ENCODE assay signal across 8 mouse cellular contexts in the genomic region with DNA sequence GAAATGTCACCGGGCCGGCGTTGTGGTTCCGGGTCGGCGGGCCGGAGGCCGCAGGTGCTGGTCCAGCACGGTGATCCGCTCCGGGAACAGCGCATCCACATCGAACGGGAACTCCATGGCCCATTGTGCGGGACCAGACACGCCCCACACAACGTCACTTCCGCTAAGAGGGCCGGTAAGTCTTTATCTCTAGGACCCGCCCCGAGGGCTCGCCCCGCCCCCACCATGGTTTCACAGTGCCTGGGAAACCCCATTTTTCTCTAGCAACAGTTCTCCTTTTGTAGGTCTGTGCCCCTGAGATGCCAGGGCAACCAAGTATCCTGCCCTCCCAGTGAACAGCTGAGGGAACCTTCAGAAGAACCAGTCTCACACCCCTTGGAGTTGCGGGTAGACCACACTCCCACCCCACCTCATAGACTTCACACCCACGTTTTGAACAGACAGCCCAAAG. TPM values are rescaled to one million over a fixed set of nuclear protein-coding genes. Genes with fewer than 3 reads are reported as not detected.
DNase-seq lines count a peak whose midpoint lies in the region; ATAC-seq lines count a peak whose summit lies in the region.

A gene (minus strand): TSS at position 157 of the 451 bp plus-strand sequence.

- peak within 1 kb of the TSS; percentile 73 for H3K4me2 ChIP-seq in hindbrain, embryonic 15.5 days

- H3K4me3 ChIP-seq in hindbrain, embryonic 15.5 days: peak within 1 kb of the TSS; percentile 67

- peak within 1 kb of the TSS; percentile 91 for H3K27ac ChIP-seq in hindbrain, embryonic 15.5 days (replicated peaks)

- H3K4me1 ChIP-seq in hindbrain, embryonic 15.5 days (replicated peaks): peaks cover 22% of the 10 kb centered on the region

- no peaks in the 10 kb centered on the region for H3K9me3 ChIP-seq in hindbrain, embryonic 15.5 days

- no peaks in the 10 kb centered on the region for H3K27me3 ChIP-seq in hindbrain, embryonic 15.5 days

- 2% methylated on average over 25 of the region's 25 CpGs for WGBS in hindbrain, embryonic 15.5 days

- peak within 1 kb of the TSS; percentile 73 for H3K9ac ChIP-seq in hindbrain, embryonic 15.5 days

- DNase-seq in R1 (ENCODE audit: low read depth, low spot score): peak; percentile 96
- peak; percentile 88 to 94 for DNase-seq in cerebellum, postnatal 25 days
- DNase-seq in frontal cortex, postnatal 36 days (ENCODE audit: low spot score in 2 of 2): peak; percentile 86 to 94
- DNase-seq in left cerebral cortex, adult 11 months (ENCODE audit: low spot score): peak; percentile 91
- peak; percentile 96 to 98 for DNase-seq in lung, postnatal 4 days
- peak; percentile 89 for DNase-seq in retina, postnatal 7 days (ENCODE audit: low read depth, low spot score)
- DNase-seq in urinary bladder, adult 2 months (ENCODE audit: low spot score): peak; percentile 79

- peak; percentile 93 for ATAC-seq in hindbrain, embryonic 15.5 days (ENCODE audit: low FRiP score, low read depth)

- H3K36me3 ChIP-seq in hindbrain, embryonic 15.5 days: peaks cover 28% of the 10 kb centered on the region

RNA-seq across cellular contexts. Expression of the gene that starts here (rescaled TPM):
- 343 and 422 TPM in 2 replicates for polyA plus RNA-seq in hindbrain, embryonic 15.5 days (2015; fragmentation: Nextera tagmentation; extraction: Ambion mirVana)
- polyA plus RNA-seq in urinary bladder, adult 2 months (2012; rRNA removed): 45.9 and 58.8 TPM in 2 replicates

Comparison
In these comparisons a context has a peak if more than half of its experiments do, and no peak if none do; other contexts are left out.
1. Peak in every context shown above with its lines: DNase-seq, ATAC-seq, H3K4me3 ChIP-seq and H3K27ac ChIP-seq.